In genomic region chr7:141407670-141408069, GRCm38 (mm10) we compare ENCODE assay signal across 10 mouse cellular contexts. TPM values are rescaled to one million over a fixed set of nuclear protein-coding genes. Genes with fewer than 3 reads are reported as not detected.
"Had no signal": no experiment of that assay in that cellular context is flagged by ENCODE, and none has a peak within 500 bp of the region (broad histone marks: within the 10 kb centered on the region; RNA-seq: fewer than 3 reads in every experiment).

No protein-coding gene starts in this region.

RNA-seq across cellular contexts. Expression of gene Cend1, which starts 21.6 kb away (rescaled TPM):
- total RNA-seq: liver, adult 2 months; megakaryocyte progenitor cell, adult 5-6 weeks; megakaryocyte-erythroid progenitor cell, adult 5-6 weeks; monocyte, adult 5-6 weeks had no signal
- polyA plus RNA-seq: liver, embryonic 14.5 days; liver, embryonic 15.5 days; liver, embryonic 16.5 days; liver, postnatal 0 days; lung, embryonic 14.5 days; macrophage had no signal
